Mouse (Mus musculus): ENCODE data around the gene Adam1a. TPM values are rescaled to one million over a fixed set of nuclear protein-coding genes. Genes with fewer than 3 reads are reported as not detected.

Adam1a gene
- total RNA-seq, 2 experiments from 2014 or later, result 1.9 to 2.0 TPM

DNA sequence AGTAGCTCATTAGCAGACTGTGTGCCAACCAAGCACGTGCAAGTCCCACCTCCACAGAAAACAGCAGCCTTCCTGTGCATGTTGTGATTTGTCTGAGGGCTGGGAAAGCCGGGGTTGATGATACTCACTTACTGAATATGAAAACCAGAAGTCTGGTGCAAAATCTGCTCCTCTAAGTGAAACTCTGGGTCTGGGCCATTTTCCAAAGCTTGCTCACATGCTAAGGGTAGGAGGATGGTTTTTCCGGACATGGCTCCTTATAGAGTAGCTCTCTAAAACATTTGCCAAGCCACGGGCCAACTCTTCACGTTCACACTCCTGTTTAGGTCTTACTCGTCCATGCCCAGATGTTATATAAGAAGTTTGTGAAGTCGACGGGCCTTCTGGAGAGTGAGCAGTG lies 52.0 kb downstream of the Adam1a start:
- no peak for DNase-seq

DNA sequence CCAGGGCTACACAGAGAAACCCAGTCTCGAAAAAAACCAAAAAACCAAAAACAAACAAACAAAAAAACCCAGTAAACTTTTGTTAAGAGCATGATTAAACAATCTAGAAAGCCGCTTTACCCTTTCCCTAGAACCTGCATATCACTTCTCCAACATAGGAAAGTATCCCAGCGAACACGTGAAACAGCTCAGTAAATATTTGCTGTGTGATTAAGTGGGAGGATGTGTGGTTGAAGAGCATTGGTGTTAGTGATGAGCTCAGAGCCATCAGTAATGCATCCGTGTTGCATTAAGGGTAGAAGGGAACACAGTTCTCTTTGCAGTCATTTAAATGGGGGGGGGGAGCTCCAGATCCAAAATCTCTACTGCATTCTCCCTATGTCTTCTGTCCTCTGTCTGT lies 60.5 kb downstream of the Adam1a start:
- no peak for DNase-seq

DNA sequence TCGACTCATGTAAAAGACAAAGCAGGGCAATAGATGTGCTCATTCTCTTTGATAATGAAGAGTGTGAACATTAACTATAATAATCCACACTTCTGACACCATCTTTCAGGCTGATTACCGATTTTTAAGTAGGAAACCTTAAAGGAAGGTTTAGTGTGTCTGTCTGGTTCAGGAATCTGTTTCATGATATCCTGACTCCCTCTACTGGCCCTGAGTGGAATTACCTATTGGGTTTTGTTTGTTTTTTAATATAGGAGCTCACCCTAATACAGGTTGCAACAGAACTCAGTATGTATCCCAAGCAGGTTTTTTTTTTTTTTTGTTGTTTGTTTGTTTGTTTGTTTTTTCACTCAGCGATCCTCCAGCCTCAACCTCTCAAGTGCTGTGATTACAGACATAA lies 67.6 kb downstream of the Adam1a start:
- DNase-seq, result no peak

- no peak for DNase-seq
Measured at GRCm38 (mm10) chr5:121476040-121476439, 69.2 kb downstream of the Adam1a start.

DNA sequence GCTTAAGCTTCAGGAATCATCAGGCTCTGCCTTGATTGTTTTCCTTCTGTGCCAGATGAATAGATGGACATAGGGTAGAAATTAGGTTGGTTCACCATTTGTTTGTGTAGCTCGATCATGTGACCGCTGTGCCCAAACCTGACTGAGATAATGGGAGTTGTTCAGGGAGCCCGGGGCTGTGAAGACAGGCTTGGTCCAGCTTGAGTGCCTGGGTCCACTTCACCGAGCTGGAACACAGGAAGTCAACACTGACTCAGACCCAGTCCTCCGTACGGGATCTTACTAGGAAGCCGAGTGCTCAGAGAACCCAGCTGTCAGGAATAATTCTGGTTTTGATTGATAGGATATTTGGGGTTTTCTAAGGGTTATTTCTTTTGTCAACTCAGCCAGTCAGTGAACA lies 70.7 kb downstream of the Adam1a start:
- no peak for DNase-seq

GRCm38 (mm10) chr5:121472411-121472810 lies 72.9 kb downstream of the Adam1a start:
- no peak for DNase-seq

GRCm38 (mm10) chr5:121469566-121469965 lies 75.7 kb downstream of the Adam1a start:
- no peak for DNase-seq

Other genes starting within 250 kb of the Adam1a start
- 10 to 100 TPM; 29.2 to 33.2 TPM for gene Trafd1, start 159.8 kb downstream of the Adam1a start, total RNA-seq (2021)
- 10 to 100 TPM; 23.2 to 23.8 TPM for gene Naa25, start 147.5 kb downstream of the Adam1a start, total RNA-seq (2021)
- gene Tmem116, start 93.6 kb downstream of the Adam1a start, total RNA-seq (2021), result 1 to 10 TPM; 4.6 to 5.0 TPM
- gene Erp29, start 93.0 kb downstream of the Adam1a start, total RNA-seq (2021), result 10 to 100 TPM; 37.0 to 41.9 TPM
- not detected for gene Adam1b, start 42.0 kb downstream of the Adam1a start, total RNA-seq (2021)
- not detected for gene Gm42878, start within 50 bp of the Adam1a start, total RNA-seq (2021)
- gene Mapkapk5, start 423 bp upstream of the Adam1a start, total RNA-seq (2021), result 10 to 100 TPM; 76.7 to 79.9 TPM
- 100 to 1,000 TPM; 154 to 157 TPM for gene Aldh2, start 48.3 kb upstream of the Adam1a start, total RNA-seq (2021)
- gene Acad12, start 73.5 kb upstream of the Adam1a start, total RNA-seq (2021), result 10 to 100 TPM; 22.2 to 22.3 TPM
- gene Acad10, start 115.0 kb upstream of the Adam1a start, total RNA-seq (2021), result 1 to 10 TPM; 7.3 to 9.3 TPM
- gene Brap, start 115.1 kb upstream of the Adam1a start, total RNA-seq (2021), result 10 to 100 TPM; 27.3 to 30.2 TPM
- gene Atxn2, start 165.9 kb upstream of the Adam1a start, total RNA-seq (2021), result 10 to 100 TPM; 94.1 to 97.6 TPM